Mouse (Mus musculus) myocyte (in vitro differentiated cells): ENCODE data around the gene Abhd14a.

ENCODE experiments used
- MAX ChIP-seq: IDR thresholded peaks from one replicate; pipeline ENCODE4 v1.6.1; 2011; ENCODE audit warnings: low read depth, mild to moderate bottlenecking, control low read depth
- MYOG ChIP-seq, 3 experiments: IDR thresholded peaks; one replicate each; pipeline ENCODE4 v1.6.1; 2011; ENCODE audit warnings: control low read depth in 2 of 3, low read depth in 2 of 3, mild to moderate bottlenecking in 2 of 3; ENCODE audit not compliant: insufficient read length in 2 of 3, control insufficient read depth in 1 of 3, insufficient read depth in 1 of 3
- POLR2A ChIP-seq: IDR thresholded peaks from one replicate; pipeline ENCODE4 v1.6.1; 2011; ENCODE audit warnings: low read depth, mild to moderate bottlenecking, control low read depth, moderate library complexity; ENCODE audit not compliant: insufficient read length
- TCF12 ChIP-seq: IDR thresholded peaks from one replicate; pipeline ENCODE4 v1.6.1; 2011; ENCODE audit warnings: mild to moderate bottlenecking, control low read depth; ENCODE audit not compliant: poor library complexity, insufficient read depth, severe bottlenecking
- USF1 ChIP-seq: IDR thresholded peaks from one replicate; pipeline ENCODE4 v1.6.1; 2011; ENCODE audit warnings: low read depth, mild to moderate bottlenecking, control low read depth, moderate library complexity

DNA sequence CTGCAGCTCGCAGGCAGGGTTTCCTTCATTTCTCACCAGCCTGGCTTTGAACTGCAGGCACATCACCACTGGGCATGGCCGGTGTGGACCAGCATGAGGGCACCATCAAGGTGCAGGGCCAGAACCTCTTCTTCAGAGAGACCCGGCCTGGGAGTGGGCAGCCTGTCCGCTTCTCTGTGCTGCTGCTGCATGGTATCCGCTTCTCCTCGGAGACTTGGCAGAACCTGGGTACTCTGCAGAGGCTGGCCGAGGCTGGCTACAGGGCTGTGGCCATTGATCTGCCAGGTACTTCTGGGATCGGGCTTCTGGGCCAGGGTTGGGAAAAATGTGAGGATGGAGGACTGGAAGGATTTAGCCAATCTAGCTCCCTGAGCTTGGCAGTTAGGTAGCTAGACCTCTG is 2.5 kb upstream of the Abhd14a start:
- TF ChIP-seq TCF12 (no peak), USF1 (no peak), POLR2A (no peak), MYOG (IDR thresholded peaks at IDR 0.05; ENCODE audit: control insufficient read depth in 1 of 3, insufficient read depth in 1 of 3, insufficient read length in 2 of 3, low read depth in 2 of 3) (no peak), MAX (no peak)
